Mouse (Mus musculus) neutrophil, adult 65 days (primary cell): ENCODE measurements around the gene Gm21748. TPM values are rescaled to one million over a fixed set of nuclear protein-coding genes. Genes with fewer than 3 reads are reported as not detected.

ENCODE experiments used
- total RNA-seq: library from RNA; stranded (reverse); gene quantifications from 2 replicates; pipeline ENCODE4 v1.2.4, GENCODE M21; 2023

Gene Gm21748
- not detected in 2 replicates for total RNA-seq

GRCm38 (mm10) chrY:90839077-90839476, at the start of gene Gm21748:
Gene Gm21748 (minus strand): TSS chrY:90839177.

Other genes starting within 250 kb of the Gm21748 start
- not detected in 2 replicates for gene Gm21860, start 84.4 kb downstream of the Gm21748 start, total RNA-seq
- gene Gm47283, start 54.4 kb downstream of the Gm21748 start, total RNA-seq: not detected in 2 replicates